8 mouse cellular contexts compared by ENCODE assay signal in genomic region chr17:12203414-12203897, GRCm38 (mm10).
DNase-seq lines count a peak whose midpoint lies in the region; ATAC-seq lines count a peak whose summit lies in the region.

No protein-coding gene starts in this region.

- no peak overlapping the region for H3K27ac ChIP-seq in forebrain, embryonic 11.5 days (ENCODE audit: low read depth, low read length)
- no peak overlapping the region for H3K27ac ChIP-seq in kidney, embryonic 15.5 days

- H3K27me3 ChIP-seq in forebrain, embryonic 11.5 days (ENCODE audit: control insufficient read depth, insufficient read depth, low read length): no peaks in the 10 kb centered on the region
- H3K27me3 ChIP-seq in kidney, embryonic 15.5 days: no peaks in the 10 kb centered on the region

- intact Hi-C loops in gastrocnemius, postnatal 36 days (cut with DNase I): no loop called here

- no peak overlapping the region for H3K4me3 ChIP-seq in forebrain, embryonic 11.5 days (ENCODE audit: low read depth, low read length)
- no peak overlapping the region for H3K4me3 ChIP-seq in kidney, embryonic 15.5 days (replicated peaks)

- WGBS in forebrain, embryonic 11.5 days: 75% methylated on average over 15 of the region's 15 CpGs
- 77% methylated on average over 15 of the region's 15 CpGs for WGBS in kidney, embryonic 15.5 days

- H3K36me3 ChIP-seq in forebrain, embryonic 11.5 days (ENCODE audit: control insufficient read depth, insufficient read depth, low read length): no peaks in the 10 kb centered on the region
- H3K36me3 ChIP-seq in kidney, embryonic 15.5 days: peaks cover 14% of the 10 kb centered on the region; the same call in 1 of the 2 replicates

- H3K9me3 ChIP-seq in forebrain, embryonic 11.5 days (ENCODE audit: control insufficient read depth, low read length): no peaks in the 10 kb centered on the region
- no peaks in the 10 kb centered on the region for H3K9me3 ChIP-seq in kidney, embryonic 15.5 days (replicated peaks)

- DNase-seq in spleen, adult 12 weeks (ENCODE audit: low spot score): peak; percentile 17
- no peak for DNase-seq in spleen, postnatal 10 days (ENCODE audit: low spot score in 2 of 2)
- no peak for DNase-seq in forebrain, embryonic 11.5 days (ENCODE audit: low spot score)
- DNase-seq in layer of hippocampus, postnatal 10 days (ENCODE audit: low spot score in 2 of 2): peak; percentile 59 to 63
- DNase-seq in gastrocnemius, postnatal 36 days: no peak
- DNase-seq in gastrocnemius, postnatal 4 days (ENCODE audit: low spot score in 2 of 2): no peak
- no peak for DNase-seq in thymus, postnatal 36 days

- no peak overlapping the region for H3K4me2 ChIP-seq in forebrain, embryonic 11.5 days (ENCODE audit: low read depth, low read length, severe bottlenecking)
- H3K4me2 ChIP-seq in kidney, embryonic 15.5 days: no peak overlapping the region

- H3K4me1 ChIP-seq in forebrain, embryonic 11.5 days (replicated peaks; ENCODE audit: control insufficient read depth, insufficient read depth, low read length): no peaks in the 10 kb centered on the region
- H3K4me1 ChIP-seq in kidney, embryonic 15.5 days: peaks cover 54% of the 10 kb centered on the region

- no peak overlapping the region for H3K9ac ChIP-seq in forebrain, embryonic 11.5 days (ENCODE audit: low read length)
- H3K9ac ChIP-seq in kidney, embryonic 15.5 days: no peak overlapping the region

- ATAC-seq in forebrain, embryonic 11.5 days (replicated peaks; ENCODE audit: low FRiP score): peak; percentile 51; the same call in 1 of the 2 replicates
- no peak for ATAC-seq in kidney, embryonic 15.5 days (replicated peaks; ENCODE audit: low FRiP score)

Comparison
In these comparisons a context has a peak if more than half of its experiments do, and no peak if none do; other contexts are left out.
1. DNase-seq: peak in spleen, adult 12 weeks (single experiment) and layer of hippocampus, postnatal 10 days (2 of 2); none in spleen, postnatal 10 days (0 of 2), forebrain, embryonic 11.5 days (single experiment), gastrocnemius, postnatal 36 days (0 of 2), gastrocnemius, postnatal 4 days (0 of 2) and thymus, postnatal 36 days (0 of 2).